7 mouse cellular contexts compared by ENCODE assay signal in the genomic region with DNA sequence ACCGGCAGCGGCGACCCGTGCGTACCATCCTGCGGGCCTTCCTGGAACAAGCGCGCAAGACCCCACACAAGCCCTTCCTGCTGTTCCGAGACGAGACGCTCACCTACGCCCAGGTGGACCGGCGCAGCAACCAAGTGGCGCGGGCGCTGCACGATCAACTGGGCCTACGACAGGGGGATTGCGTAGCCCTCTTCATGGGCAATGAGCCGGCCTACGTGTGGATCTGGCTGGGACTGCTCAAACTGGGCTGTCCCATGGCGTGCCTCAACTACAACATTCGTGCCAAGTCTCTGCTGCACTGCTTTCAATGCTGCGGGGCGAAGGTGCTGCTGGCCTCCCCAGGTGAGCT. TPM values are rescaled to one million over a fixed set of nuclear protein-coding genes. Genes with fewer than 3 reads are reported as not detected.
DNase-seq lines count a peak whose midpoint lies in the region; ATAC-seq and TF ChIP-seq lines count a peak whose summit lies in the region.

No protein-coding gene starts in this region.

- H3K9me3 ChIP-seq in kidney, postnatal 0 days (replicated peaks; ENCODE audit: low read length), result no peaks in the 10 kb centered on the region
- H3K9me3 ChIP-seq in embryonic facial prominence, embryonic 11.5 days (replicated peaks; ENCODE audit: control insufficient read depth, low read length), result no peaks in the 10 kb centered on the region
- H3K9me3 ChIP-seq in hindbrain, embryonic 16.5 days (ENCODE audit: control insufficient read depth, low read length), result no peaks in the 10 kb centered on the region
- H3K9me3 ChIP-seq in neural tube, embryonic 12.5 days, result no peaks in the 10 kb centered on the region

- H3K4me1 ChIP-seq in kidney, postnatal 0 days (replicated peaks; ENCODE audit: insufficient read depth, low read length), result 0 out of 2 replicates have a peak, but pooled peaks cover 4% of the 10 kb centered on the region
- H3K4me1 ChIP-seq in embryonic facial prominence, embryonic 11.5 days (ENCODE audit: control insufficient read depth, insufficient read depth, low read length), result no peaks in the 10 kb centered on the region
- H3K4me1 ChIP-seq in hindbrain, embryonic 16.5 days (ENCODE audit: control insufficient read depth, insufficient read depth, low read depth, low read length), result peaks cover 6% of the 10 kb centered on the region; the same call in 1 of the 2 replicates
- peaks cover 12% of the 10 kb centered on the region; the same call in 1 of the 2 replicates for H3K4me1 ChIP-seq in neural tube, embryonic 12.5 days

- H3K4me3 ChIP-seq in kidney, postnatal 0 days (replicated peaks; ENCODE audit: low read depth, low read length), result peak overlapping the region; percentile 60
- peak overlapping the region; percentile 55 for H3K4me3 ChIP-seq in embryonic facial prominence, embryonic 11.5 days (ENCODE audit: low read depth, low read length)
- peak overlapping the region; percentile 78 for H3K4me3 ChIP-seq in hindbrain, embryonic 16.5 days (ENCODE audit: low read length)
- H3K4me3 ChIP-seq in neural tube, embryonic 12.5 days, result peak overlapping the region; percentile 55

- ATAC-seq in kidney, postnatal 0 days (replicated peaks; ENCODE audit: low FRiP score, low read depth), result no peak; the same call in 1 of the 2 replicates
- peak; percentile 15; the same call in 1 of the 2 replicates for ATAC-seq in embryonic facial prominence, embryonic 11.5 days (replicated peaks; ENCODE audit: insufficient number of reproducible peaks, low FRiP score, low TSS enrichment, low read depth)
- ATAC-seq in hindbrain, embryonic 16.5 days, result peak; percentile 72
- peak; percentile 59 for ATAC-seq in neural tube, embryonic 12.5 days (ENCODE audit: low FRiP score, low read depth)

- H3K36me3 ChIP-seq in kidney, postnatal 0 days (ENCODE audit: insufficient read depth, low read length), result no peaks in the 10 kb centered on the region
- no peaks in the 10 kb centered on the region for H3K36me3 ChIP-seq in embryonic facial prominence, embryonic 11.5 days (replicated peaks; ENCODE audit: control insufficient read depth, insufficient read depth, low read depth, low read length)
- H3K36me3 ChIP-seq in hindbrain, embryonic 16.5 days (ENCODE audit: control insufficient read depth, insufficient read depth, low read length), result no peaks in the 10 kb centered on the region
- no peaks in the 10 kb centered on the region for H3K36me3 ChIP-seq in neural tube, embryonic 12.5 days

- WGBS in kidney, postnatal 0 days, result 3% methylated on average over 26 of the region's 26 CpGs
- under 1% methylated on average over 26 of the region's 26 CpGs for WGBS in embryonic facial prominence, embryonic 11.5 days
- WGBS in hindbrain, embryonic 16.5 days, result under 1% methylated on average over 25 of the region's 26 CpGs
- under 1% methylated on average over 26 of the region's 26 CpGs for WGBS in neural tube, embryonic 12.5 days

- H3K4me2 ChIP-seq in kidney, postnatal 0 days (ENCODE audit: low read length), result peak overlapping the region; percentile 94
- peak overlapping the region; percentile 99 for H3K4me2 ChIP-seq in embryonic facial prominence, embryonic 11.5 days (ENCODE audit: low read depth, low read length)
- H3K4me2 ChIP-seq in hindbrain, embryonic 16.5 days (ENCODE audit: low read length), result peak overlapping the region; percentile 96
- peak overlapping the region; percentile 98 for H3K4me2 ChIP-seq in neural tube, embryonic 12.5 days (replicated peaks)

- intact Hi-C loops in left cerebral cortex, postnatal 14 days (cut with DNase I), result no loop called here

- H3K27ac ChIP-seq in kidney, postnatal 0 days, result peak overlapping the region; percentile 42; the same call in 1 of the 2 replicates
- no peak overlapping the region for H3K27ac ChIP-seq in embryonic facial prominence, embryonic 11.5 days (replicated peaks; ENCODE audit: low read depth, low read length)
- H3K27ac ChIP-seq in hindbrain, embryonic 16.5 days (ENCODE audit: low read depth, low read length), result peak overlapping the region; percentile 59; the same call in 1 of the 2 replicates
- no peak overlapping the region for H3K27ac ChIP-seq in neural tube, embryonic 12.5 days

- peaks cover 24% of the 10 kb centered on the region for H3K27me3 ChIP-seq in kidney, postnatal 0 days (ENCODE audit: insufficient read depth, low read length)
- H3K27me3 ChIP-seq in embryonic facial prominence, embryonic 11.5 days (ENCODE audit: control insufficient read depth, insufficient read depth, low read length), result peaks cover 22% of the 10 kb centered on the region
- peaks cover 13% of the 10 kb centered on the region for H3K27me3 ChIP-seq in hindbrain, embryonic 16.5 days (replicated peaks; ENCODE audit: control insufficient read depth, insufficient read depth, low read length)
- H3K27me3 ChIP-seq in neural tube, embryonic 12.5 days (replicated peaks), result peaks cover 42% of the 10 kb centered on the region

- peak overlapping the region; percentile 61 for H3K9ac ChIP-seq in kidney, postnatal 0 days (ENCODE audit: low read depth, low read length)
- H3K9ac ChIP-seq in embryonic facial prominence, embryonic 11.5 days (replicated peaks; ENCODE audit: low read length), result peak overlapping the region; percentile 35
- peak overlapping the region; percentile 87 for H3K9ac ChIP-seq in hindbrain, embryonic 16.5 days (ENCODE audit: low read depth, low read length)
- H3K9ac ChIP-seq in neural tube, embryonic 12.5 days, result peak overlapping the region; percentile 58

- no peak for TF ChIP-seq CTCF in kidney, postnatal 0 days (IDR thresholded peaks at IDR 0.05; ENCODE audit: low read depth)

- DNase-seq in kidney, postnatal 0 days (ENCODE audit: low spot score), result no peak
- DNase-seq in kidney, adult 9 months, result no peak
- DNase-seq in embryonic facial prominence, embryonic 11.5 days (ENCODE audit: low spot score), result peak; percentile 30
- no peak for DNase-seq in left cerebral cortex, postnatal 14 days (ENCODE audit: low spot score in 2 of 2)
- no peak for DNase-seq in urinary bladder, postnatal 4 days (ENCODE audit: low spot score in 2 of 2)

RNA-seq across cellular contexts. Expression of a gene that starts 1.1 kb away (rescaled TPM):
- 214 and 258 TPM in 2 replicates for polyA plus RNA-seq in kidney, postnatal 0 days (2015; fragmentation: Nextera tagmentation; extraction: Ambion mirVana)
- 4.4 and 4.6 TPM in 2 replicates for polyA plus RNA-seq in embryonic facial prominence, embryonic 11.5 days (2014; fragmentation: Nextera tagmentation; extraction: Ambion mirVana)
- polyA plus RNA-seq in hindbrain, embryonic 16.5 days (2015; fragmentation: Nextera tagmentation; extraction: Ambion mirVana), result 12.4 and 12.7 TPM in 2 replicates
- 1.8 and 1.9 TPM in 2 replicates for polyA plus RNA-seq in neural tube, embryonic 12.5 days (2016; fragmentation: Nextera tagmentation; extraction: Ambion mirVana)
- 1 to 10 TPM; 3.5 to 4.2 TPM for total RNA-seq in left cerebral cortex, postnatal 14 days (2021)

RNA-seq across cellular contexts. Expression of a gene that starts 52.8 kb away (rescaled TPM):
- polyA plus RNA-seq in kidney, postnatal 0 days (2015; fragmentation: Nextera tagmentation; extraction: Ambion mirVana), result 0.12 and 0.18 TPM in 2 replicates
- polyA plus RNA-seq in embryonic facial prominence, embryonic 11.5 days (2014; fragmentation: Nextera tagmentation; extraction: Ambion mirVana), result 2.1 and 2.6 TPM in 2 replicates
- polyA plus RNA-seq in hindbrain, embryonic 16.5 days (2015; fragmentation: Nextera tagmentation; extraction: Ambion mirVana), result 0.11 and 0.15 TPM in 2 replicates
- polyA plus RNA-seq in neural tube, embryonic 12.5 days (2016; fragmentation: Nextera tagmentation; extraction: Ambion mirVana), result 0.11 and 0.19 TPM in 2 replicates
- total RNA-seq in left cerebral cortex, postnatal 14 days (2021), result under 1 TPM in 1 of 2 experiments, not detected in 1; 0.09 TPM

Comparison
In these comparisons a context has a peak if more than half of its experiments do, and no peak if none do; other contexts are left out.
1. H3K27ac ChIP-seq: peak in kidney, postnatal 0 days (single experiment) and hindbrain, embryonic 16.5 days (single experiment); none in embryonic facial prominence, embryonic 11.5 days (single experiment) and neural tube, embryonic 12.5 days (single experiment).
2. H3K9ac ChIP-seq: peak in every context shown above with its lines; median percentile 87 in hindbrain, embryonic 16.5 days; 61 in kidney, postnatal 0 days; 58 in neural tube, embryonic 12.5 days; 35 in embryonic facial prominence, embryonic 11.5 days.
3. RNA of a gene that starts 1.1 kb away (polyA plus RNA-seq): 214 to 258 TPM in kidney, postnatal 0 days; 12.4 to 12.7 TPM in hindbrain, embryonic 16.5 days, 4.4 to 4.6 TPM in embryonic facial prominence, embryonic 11.5 days and 1.8 to 1.9 TPM in neural tube, embryonic 12.5 days; every median in the first group is over 10 times any median in the second.
4. Peak in every context shown above with its lines, with median percentiles within 50 percentile points of each other: H3K4me2 ChIP-seq and H3K4me3 ChIP-seq.